Mouse (Mus musculus) liver, embryonic 14.5 days (tissue): ENCODE results near the gene Glg1.

Experiments
- CTCF ChIP-seq: IDR thresholded peaks from 2 replicates; pipeline ENCODE4 v1.5.1; 2016; ENCODE audit warnings: antibody characterized with exemption, low read depth, control low read depth
- EP300 ChIP-seq: IDR thresholded peaks from 2 replicates; pipeline ENCODE4 v1.6.1; 2016; ENCODE audit warnings: antibody characterized with exemption, low read depth

DNA sequence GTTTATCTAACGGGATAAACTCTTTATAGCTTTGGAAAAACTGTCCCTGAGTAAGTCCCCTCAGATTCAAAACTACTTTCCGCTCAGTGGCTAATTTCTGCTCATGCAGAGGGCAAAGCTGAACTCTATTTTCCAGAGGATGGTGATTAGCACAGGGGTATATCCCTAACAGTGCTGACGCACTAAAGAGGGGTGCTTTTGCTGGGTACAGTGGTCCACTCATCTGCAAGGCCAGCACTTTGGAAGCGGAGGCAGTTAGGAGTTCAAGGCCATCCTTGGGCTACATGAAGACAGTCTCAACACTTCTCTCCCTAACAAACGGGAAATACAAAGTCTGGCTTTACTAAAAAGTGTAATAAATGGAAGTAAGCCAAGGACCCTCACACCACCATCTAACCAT is 45.6 kb downstream of the Glg1 start:
- TF ChIP-seq CTCF (no peak), EP300 (no peak)
